Mouse (Mus musculus): Measurements from ENCODE around the gene Ppp1r21. TPM values are rescaled to one million over a fixed set of nuclear protein-coding genes. Genes with fewer than 3 reads are reported as not detected.

Gene Ppp1r21
- total RNA-seq, 1 experiment from 2014 or later = 37.2 TPM

DNA sequence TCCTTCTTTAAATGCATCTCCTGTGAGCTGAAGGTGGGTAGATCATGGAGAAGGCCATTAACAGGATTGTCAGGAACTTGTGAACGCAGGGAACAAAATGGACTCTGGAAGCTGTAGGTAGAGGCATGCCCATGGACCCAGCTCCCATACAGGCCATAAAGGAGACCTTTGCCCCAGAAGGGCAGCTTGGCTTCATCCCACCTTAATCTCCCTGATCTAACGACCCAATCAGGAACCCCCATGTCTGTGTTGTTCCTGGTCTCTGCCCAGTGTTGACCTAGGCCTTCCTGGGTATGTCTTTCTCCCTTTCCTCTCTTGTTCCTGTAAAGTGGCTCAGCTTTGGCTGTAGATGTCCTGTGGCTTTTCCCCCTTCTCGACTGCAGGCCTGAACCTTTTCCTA lies 91.5 kb downstream of the Ppp1r21 start:
- ATAC-seq (replicated peaks in 1 of 2; ENCODE audit: insufficient read depth in 1 of 2, low FRiP score in 2 of 2, low TSS enrichment in 1 of 2, low read depth in 1 of 2, poor library complexity in 2 of 2, severe bottlenecking in 2 of 2) = no peak

DNA sequence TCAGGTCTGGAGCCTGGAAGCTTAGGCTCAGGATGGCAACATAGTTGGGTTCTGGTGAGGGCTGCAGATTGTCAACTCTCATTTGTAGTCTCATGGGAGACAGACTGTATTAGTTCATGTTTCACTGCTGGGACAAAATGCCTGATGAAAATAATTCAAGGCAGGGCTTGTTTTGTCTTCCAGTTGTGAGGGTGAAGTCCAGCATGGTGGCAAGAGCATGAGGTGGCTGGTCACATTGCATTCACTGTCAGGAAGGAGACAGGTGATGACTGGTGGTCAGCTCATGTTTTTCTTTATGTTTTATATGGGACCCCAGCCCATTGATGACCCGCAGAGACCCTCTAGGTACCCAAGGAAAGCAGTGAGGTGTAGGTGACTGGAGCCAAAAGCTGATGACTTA lies 92.8 kb downstream of the Ppp1r21 start:
- no peak for ATAC-seq (replicated peaks in 1 of 2; ENCODE audit: insufficient read depth in 1 of 2, low FRiP score in 2 of 2, low TSS enrichment in 1 of 2, low read depth in 1 of 2, poor library complexity in 2 of 2, severe bottlenecking in 2 of 2)

DNA sequence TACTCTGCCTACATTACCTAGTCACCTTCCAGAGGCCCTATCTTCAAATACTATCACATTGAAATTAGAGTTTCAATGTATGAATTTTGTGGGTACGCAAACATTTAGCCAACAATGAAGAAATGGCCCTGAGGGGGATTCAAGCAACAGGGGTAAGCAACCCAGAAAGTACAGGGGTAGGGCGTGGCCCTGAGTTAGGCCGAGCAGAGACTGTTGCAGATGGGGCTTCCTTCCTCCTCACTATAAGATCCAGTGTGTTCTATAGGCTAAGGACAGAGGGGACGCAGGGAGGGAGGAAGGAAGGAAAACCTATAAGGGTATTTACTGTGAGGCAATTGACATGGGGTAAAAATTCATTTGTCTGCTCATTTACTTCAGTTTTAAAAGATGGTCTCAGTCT lies 94.5 kb downstream of the Ppp1r21 start:
- ATAC-seq (replicated peaks in 1 of 2; ENCODE audit: insufficient read depth in 1 of 2, low FRiP score in 2 of 2, low TSS enrichment in 1 of 2, low read depth in 1 of 2, poor library complexity in 2 of 2, severe bottlenecking in 2 of 2) = no peak

DNA sequence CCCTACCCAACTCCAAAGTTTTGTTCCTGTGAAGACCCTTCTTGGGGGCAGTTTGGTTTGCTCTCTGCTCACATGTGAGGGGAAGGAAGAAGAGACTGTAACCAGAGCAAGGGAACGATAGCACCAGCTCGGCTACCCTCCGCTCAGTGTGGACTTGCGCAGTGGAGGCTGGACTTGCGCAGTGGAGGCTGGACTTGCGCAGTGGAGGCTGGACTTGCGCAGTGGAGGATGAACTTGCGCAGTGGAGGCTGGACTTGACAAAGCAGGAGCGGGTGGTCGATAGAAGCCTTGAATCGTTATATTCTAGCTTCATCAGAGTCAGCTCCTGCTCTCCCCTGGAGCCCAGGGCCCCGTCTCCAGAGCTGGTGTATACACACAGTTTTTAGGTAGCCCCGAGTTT lies 95.4 kb downstream of the Ppp1r21 start:
- ATAC-seq (replicated peaks in 1 of 2; ENCODE audit: insufficient read depth in 1 of 2, low FRiP score in 2 of 2, low TSS enrichment in 1 of 2, low read depth in 1 of 2, poor library complexity in 2 of 2, severe bottlenecking in 2 of 2) = no peak

DNA sequence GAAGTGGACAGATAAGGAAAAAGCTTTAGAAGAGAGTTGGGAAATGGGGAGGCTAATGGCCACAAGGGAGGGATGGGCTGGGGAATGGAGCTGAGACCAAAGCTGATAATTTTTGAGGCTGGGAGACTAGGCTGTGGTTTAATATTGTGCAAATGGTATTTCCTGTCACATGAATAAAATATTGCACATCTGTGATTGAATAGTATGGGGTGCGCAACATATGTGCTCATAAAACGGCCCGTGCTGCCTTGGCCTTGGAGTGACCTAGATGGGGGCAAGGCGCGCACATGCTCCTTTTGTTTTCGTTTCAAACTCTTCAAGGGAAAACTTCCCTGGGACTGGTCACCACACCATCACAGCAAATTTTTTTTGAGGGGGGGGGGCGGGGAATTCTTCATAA lies 96.0 kb downstream of the Ppp1r21 start:
- no peak for ATAC-seq (replicated peaks in 1 of 2; ENCODE audit: insufficient read depth in 1 of 2, low FRiP score in 2 of 2, low TSS enrichment in 1 of 2, low read depth in 1 of 2, poor library complexity in 2 of 2, severe bottlenecking in 2 of 2)

DNA sequence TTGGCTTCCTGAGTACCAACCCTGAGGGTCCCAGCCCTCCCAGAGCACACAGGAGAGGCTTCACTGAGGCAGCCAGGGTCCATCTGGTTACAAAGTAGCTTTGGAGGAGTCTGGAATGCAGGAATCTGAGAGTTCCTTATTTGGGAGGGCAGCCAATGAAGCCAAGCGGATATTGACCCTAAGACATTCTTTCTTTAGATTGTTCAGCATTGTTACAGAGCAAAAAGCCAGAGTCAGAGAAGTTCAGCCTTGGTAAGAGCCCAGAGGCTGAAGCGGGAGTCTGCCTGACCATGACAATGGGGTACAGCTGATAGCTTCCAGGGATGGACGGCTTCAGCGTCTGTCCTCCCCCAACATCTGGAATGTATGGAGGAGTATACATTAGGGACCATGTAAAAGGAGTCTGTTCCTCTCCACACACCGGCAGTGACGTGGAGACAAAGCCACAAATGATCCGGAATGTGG lies 96.5 kb downstream of the Ppp1r21 start:
- no peak for ATAC-seq (replicated peaks in 1 of 2; ENCODE audit: insufficient read depth in 1 of 2, low FRiP score in 2 of 2, low TSS enrichment in 1 of 2, low read depth in 1 of 2, poor library complexity in 2 of 2, severe bottlenecking in 2 of 2)

DNA sequence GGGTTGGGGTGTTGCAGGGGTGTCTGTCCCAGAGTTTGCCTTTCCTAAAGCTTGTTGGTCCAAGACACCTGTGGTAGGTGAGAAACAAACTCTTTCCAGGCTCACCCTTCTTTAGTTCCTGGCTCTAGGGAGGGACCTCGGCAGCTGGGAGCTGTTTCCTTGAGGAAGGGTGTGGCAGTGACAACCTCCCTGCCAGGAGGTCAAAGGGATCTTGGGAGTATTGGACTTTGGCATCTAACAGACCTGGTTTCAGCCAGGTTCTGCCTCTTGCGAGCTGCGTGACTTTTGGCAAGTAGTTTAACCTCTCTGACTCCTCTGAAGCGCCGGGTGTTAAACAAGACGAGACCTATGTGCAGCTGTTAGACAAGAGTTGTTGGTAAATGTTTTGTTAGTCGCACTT lies 97.2 kb downstream of the Ppp1r21 start:
- ATAC-seq (replicated peaks in 1 of 2; ENCODE audit: insufficient read depth in 1 of 2, low FRiP score in 2 of 2, low TSS enrichment in 1 of 2, low read depth in 1 of 2, poor library complexity in 2 of 2, severe bottlenecking in 2 of 2) = no peak

DNA sequence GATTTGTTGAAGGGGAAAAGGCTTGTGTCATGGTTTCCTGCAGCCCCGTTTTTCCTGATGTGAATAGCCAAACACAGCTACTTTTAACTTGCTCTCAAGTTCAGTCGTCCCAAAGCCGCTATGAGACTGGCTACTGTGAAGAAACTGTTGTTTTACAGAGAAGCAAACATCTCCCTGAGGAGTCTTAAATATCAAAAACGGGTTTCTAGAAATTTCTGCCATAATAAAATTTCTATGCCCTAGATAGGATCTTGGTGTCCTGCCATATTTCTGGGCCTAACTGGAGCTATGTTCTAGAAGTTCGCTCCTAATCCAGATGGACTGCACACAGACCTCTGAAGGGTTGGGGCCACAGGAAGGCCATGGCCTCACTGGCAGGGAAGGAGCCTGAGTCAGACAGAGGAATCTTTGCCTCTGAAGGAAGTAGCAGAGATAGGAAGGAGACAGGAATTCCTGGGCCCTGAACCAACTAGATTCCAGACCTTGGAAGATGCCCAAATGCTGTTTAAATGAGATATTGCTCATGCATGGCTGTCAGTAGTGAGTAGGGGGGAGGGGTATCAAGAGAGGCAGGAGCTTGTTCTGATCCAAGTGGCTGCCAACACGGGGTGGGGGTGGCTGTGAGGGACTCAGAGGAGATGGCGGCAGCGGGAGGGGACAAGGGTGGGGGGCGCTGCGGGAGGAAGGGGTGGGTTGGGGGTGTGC lies 98.9 kb downstream of the Ppp1r21 start:
- no peak for ATAC-seq (replicated peaks in 1 of 2; ENCODE audit: insufficient read depth in 1 of 2, low FRiP score in 2 of 2, low TSS enrichment in 1 of 2, low read depth in 1 of 2, poor library complexity in 2 of 2, severe bottlenecking in 2 of 2)

DNA sequence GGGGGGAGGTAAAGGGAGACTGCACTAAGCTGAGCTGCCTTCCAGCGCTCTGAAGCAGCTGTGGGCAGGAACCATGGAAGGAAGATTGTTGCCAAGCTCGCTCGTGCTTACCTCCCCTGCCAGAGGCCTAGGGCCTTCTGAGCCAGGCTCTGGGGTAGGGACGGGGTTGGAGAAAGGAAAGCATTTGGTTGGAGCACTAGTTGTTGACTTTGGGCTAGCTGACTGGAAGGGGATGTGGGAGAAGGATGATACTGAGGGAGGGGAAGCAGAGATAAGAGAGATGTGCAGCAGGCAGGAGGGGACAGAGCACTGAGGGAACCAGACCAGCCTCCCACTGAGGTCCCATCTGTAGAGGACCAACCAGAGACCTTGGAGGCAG lies 99.5 kb downstream of the Ppp1r21 start:
- no peak for ATAC-seq (replicated peaks in 1 of 2; ENCODE audit: insufficient read depth in 1 of 2, low FRiP score in 2 of 2, low TSS enrichment in 1 of 2, low read depth in 1 of 2, poor library complexity in 2 of 2, severe bottlenecking in 2 of 2)

DNA sequence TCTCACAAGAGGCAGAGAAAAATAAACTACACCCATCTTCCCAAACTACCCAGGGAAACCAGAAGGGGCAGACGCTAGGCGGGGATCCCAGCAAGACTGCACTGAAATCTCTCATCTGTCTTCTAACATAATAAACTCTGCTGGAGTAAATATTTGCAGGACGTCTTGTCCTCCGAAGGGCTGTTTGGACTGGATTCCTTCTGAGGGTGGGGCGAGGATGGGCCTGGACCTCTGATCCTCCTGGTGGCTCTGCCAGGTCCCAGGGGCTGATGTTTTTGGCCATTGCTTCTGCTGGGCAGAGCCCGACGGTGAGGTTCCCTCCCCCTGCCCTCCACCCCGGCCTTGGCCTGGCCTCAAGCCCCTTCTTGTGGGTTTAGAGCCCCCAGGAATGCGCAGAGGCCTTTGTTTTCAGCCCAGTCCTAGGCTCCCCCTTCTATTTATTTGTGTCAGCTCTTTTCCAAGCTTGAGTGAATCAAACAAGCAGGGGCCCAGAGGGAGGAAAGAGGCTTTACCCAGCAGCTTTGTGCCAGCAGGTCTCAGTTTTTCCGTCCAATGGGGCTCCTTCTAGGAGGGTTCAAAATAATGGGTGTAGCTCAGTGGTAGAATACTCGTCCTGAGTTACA lies 100.1 kb downstream of the Ppp1r21 start:
- no peak for ATAC-seq (replicated peaks in 1 of 2; ENCODE audit: insufficient read depth in 1 of 2, low FRiP score in 2 of 2, low TSS enrichment in 1 of 2, low read depth in 1 of 2, poor library complexity in 2 of 2, severe bottlenecking in 2 of 2)

DNA sequence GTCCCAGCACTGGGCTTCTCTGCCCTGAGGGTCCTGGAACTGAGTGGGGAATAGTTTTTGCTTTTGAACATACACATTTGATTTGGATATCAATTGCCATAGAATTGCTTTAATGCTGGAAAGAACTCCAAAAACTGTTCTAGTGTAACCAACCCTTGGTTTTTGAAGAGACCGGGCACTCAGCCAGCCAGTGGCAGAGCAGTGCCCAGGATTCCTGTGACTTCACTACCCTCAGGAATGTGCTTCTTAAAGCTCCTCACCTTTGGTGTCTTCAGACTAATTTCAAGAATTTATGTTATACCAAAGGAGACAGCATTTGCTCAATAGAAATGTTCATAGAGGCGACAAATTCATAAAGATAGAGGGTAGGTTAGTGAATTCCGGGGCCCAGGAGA lies 100.6 kb downstream of the Ppp1r21 start:
- ATAC-seq (replicated peaks in 1 of 2; ENCODE audit: insufficient read depth in 1 of 2, low FRiP score in 2 of 2, low TSS enrichment in 1 of 2, low read depth in 1 of 2, poor library complexity in 2 of 2, severe bottlenecking in 2 of 2) = no peak

DNA sequence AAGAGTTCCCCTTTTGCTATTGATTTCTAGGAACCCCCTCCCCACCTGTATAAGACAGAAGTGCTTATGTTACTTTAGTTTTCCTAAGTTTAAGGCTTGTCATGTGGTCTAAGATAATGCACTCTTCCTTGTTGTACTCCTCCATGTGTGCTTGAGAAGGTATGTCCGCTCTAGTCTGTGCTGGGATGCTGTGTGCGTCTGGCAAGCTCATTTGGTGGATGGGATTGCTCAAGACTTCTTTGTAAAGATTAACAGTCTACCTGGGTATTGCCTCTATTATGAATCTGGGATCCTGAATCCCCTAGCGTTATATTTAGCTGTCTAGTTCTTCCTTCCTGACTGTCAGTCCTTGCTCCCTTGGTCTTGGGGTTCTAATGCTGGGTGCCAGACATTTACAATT lies 102.7 kb downstream of the Ppp1r21 start:
- no peak for ATAC-seq (replicated peaks in 1 of 2; ENCODE audit: insufficient read depth in 1 of 2, low FRiP score in 2 of 2, low TSS enrichment in 1 of 2, low read depth in 1 of 2, poor library complexity in 2 of 2, severe bottlenecking in 2 of 2)

DNA sequence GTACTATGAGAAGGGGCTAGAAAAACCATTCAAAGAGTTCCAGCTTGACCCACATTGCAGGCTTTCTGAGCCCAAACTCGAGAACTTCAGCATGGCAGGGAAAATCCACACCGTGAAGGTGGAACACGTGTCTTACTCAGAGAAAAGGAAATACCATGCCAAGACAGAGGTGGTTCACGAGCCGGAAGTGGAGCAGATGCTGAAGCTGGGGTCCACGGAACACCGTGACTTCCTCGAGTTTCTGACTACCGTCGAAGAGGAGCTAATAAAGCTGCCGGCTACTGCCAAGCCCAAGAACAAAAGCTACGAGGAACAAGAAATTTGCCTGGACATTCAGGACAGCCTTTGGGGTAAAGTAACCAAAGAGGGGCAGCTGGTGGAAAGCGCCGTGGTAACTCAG lies 106.2 kb downstream of the Ppp1r21 start:
- no peak for ATAC-seq (replicated peaks in 1 of 2; ENCODE audit: insufficient read depth in 1 of 2, low FRiP score in 2 of 2, low TSS enrichment in 1 of 2, low read depth in 1 of 2, poor library complexity in 2 of 2, severe bottlenecking in 2 of 2)

DNA sequence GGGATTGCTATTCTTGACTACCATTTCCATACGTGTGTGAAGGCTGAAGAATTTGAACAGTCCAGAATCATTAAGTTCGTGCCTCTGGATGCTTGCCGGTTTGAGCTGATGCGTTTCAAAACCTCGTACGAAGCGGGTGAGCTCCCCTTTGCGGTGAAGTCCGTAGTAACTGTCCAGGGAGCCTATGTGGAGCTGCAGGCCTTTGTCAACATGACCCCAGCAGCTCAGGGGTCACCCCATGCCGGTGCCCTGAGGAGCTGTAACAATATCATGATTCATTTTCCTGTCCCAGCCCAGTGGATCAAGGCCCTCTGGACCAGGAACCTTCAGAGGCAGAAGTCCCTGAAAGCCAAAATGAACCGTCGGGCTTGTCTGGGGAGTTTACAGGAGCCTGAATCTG lies 106.7 kb downstream of the Ppp1r21 start:
- no peak for ATAC-seq (replicated peaks in 1 of 2; ENCODE audit: insufficient read depth in 1 of 2, low FRiP score in 2 of 2, low TSS enrichment in 1 of 2, low read depth in 1 of 2, poor library complexity in 2 of 2, severe bottlenecking in 2 of 2)

Other genes starting within 250 kb of the Ppp1r21 start
- gene Foxn2, start 89.4 kb upstream of the Ppp1r21 start, total RNA-seq (2017) = 34.3 and 37.3 TPM in 2 replicates
- gene Ston1, start 67.6 kb downstream of the Ppp1r21 start, total RNA-seq (2017) = not detected in 2 replicates
- gene Gtf2a1l, start 138.5 kb downstream of the Ppp1r21 start, total RNA-seq (2017) = not detected in 2 replicates

Measured in hematopoietic stem cell, adult 5-6 weeks (primary cell).